Mouse (Mus musculus) thymus, postnatal 4 days (tissue): ENCODE data around the gene Cnn2.

ENCODE experiments used
- DNase-seq: peaks from one replicate; pipeline ENCODE4 v3.0.0; 2021

Gene Cnn2

GRCm38 (mm10) chr10:79970415-79971182 is 17.8 kb upstream of the Cnn2 start, which contains the start of gene Grin3b:
Grin3b (plus strand) TSS chr10:79970715.
- DNase-seq: no peak

- DNase-seq: no peak
These were observed 17.2 kb upstream of the Cnn2 start for GRCm38 (mm10) chr10:79971183-79971497.

DNA sequence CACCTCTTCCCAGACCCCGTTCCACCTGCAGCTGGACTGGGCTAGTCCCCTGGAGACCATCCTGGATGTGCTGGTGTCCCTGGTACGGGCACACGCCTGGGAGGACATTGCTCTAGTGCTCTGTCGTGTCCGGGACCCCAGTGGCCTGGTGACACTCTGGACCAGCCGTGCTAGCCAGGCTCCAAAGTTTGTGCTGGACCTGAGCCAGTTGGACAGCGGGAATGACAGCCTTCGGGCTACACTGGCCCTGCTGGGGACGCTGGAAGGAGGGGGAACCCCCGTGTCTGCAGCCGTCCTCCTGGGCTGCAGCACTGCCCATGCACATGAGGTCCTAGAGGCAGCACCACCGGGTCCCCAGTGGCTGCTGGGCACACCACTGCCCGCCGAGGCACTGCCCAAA is 15.6 kb upstream of the Cnn2 start:
- no peak for DNase-seq

DNA sequence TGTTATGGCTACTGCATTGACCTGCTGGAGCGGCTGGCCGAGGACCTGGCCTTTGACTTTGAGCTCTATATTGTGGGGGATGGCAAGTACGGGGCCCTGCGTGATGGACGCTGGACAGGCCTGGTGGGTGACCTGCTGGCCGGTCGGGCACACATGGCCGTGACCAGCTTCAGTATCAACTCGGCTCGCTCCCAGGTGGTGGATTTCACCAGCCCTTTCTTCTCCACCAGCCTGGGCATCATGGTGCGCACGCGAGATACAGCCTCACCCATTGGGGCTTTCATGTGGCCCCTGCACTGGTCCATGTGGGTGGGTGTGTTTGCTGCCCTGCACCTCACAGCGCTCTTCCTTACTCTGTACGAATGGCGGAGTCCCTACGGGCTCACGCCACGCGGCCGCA is 14.3 kb upstream of the Cnn2 start:
- no peak for DNase-seq

DNA sequence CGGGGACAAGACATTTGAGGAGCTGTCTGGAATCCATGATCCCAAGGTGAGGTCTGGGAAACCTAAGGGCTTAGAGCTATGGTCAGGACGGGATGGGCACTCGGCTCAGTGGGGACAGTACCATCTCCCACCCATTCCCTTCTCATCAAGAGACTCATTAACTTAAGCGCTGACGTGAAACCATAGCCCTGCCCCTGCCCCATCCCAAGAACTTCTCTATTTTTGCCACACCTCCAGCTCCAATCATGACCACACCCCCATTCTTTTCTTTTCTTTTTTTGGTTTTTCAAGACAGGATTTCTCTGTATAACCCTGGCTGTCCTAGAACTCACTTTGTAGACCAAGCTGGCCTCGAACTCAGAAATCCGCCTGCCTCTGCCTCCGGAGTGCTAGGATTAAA is 13.7 kb upstream of the Cnn2 start:
- no peak for DNase-seq

DNA sequence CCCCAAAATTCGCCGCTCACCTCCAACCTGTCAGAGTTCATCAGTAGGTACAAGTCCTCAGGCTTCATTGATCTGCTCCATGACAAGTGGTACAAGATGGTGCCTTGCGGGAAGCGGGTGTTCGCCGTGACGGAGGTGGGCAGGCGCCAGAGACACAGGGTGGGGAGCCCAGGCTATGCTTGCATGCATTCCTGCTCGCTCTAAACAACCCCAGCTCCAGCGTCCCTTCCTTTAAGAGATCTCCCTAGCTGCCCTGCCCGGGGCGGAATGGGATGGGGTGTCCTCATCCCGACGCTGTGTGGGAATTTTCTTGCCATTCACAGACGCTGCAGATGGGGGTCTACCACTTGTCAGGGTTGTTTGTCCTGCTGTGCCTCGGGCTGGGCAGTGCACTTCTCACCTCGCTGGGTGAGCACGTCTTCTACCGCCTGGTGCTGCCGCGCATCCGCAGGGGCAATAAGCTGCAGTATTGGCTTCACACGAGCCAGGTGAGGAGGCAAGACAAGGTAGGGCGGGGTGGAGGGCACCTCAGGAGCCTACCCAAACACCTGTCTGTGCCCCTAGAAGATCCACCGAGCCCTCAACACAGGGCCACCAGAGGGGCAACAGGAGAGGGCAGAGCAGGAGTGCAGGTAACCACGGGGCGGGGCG is 12.2 kb upstream of the Cnn2 start:
- no peak for DNase-seq

GRCm38 (mm10) chr10:79976722-79977107 is 11.7 kb upstream of the Cnn2 start:
- no peak for DNase-seq

- no peak for DNase-seq
These were observed 11.1 kb upstream of the Cnn2 start for GRCm38 (mm10) chr10:79977324-79977723.

DNA sequence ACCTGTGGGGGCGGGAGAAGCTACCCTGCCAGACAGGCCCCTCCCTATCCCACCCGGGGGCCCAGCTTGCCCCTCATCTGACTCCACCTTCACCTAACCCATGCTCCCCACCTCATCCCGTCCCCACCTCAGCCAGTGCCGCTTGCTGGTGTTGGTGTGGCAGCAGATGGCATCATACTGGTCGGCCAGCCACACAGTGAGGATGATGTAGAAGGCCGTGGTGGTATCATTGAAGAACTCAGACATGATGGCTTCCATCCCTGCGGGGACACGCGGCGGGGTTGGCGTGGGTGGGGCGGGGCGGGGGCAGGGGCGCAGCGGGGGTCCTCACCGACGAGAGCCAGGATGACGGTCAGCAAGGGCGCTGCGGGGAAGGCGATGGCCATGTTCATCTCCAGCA is 10.3 kb upstream of the Cnn2 start:
- DNase-seq: no peak

GRCm38 (mm10) chr10:79979401-79980155 is 8.8 kb upstream of the Cnn2 start:
- peak; percentile 16 for DNase-seq

DNA sequence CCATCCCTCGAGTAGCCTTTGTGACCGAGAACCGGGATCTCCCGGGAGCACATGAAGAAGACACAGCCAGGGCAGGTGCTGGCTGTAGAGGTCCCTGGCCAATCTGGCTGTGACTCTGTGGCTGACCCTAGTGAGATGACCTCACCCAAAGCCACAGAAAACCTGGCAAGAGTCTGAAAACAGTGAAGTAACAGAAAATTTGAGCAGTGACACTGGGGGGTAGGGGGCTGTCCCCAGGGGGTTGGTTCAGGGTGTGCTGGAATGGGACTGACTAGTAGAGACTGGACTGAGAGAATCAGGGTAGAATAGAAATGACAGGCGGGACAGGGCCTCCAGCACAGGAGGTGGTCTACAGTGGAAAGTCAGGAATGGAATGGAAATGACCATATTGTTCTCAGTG is 5.2 kb upstream of the Cnn2 start:
- DNase-seq: no peak

GRCm38 (mm10) chr10:79983670-79984069 is 4.7 kb upstream of the Cnn2 start:
- DNase-seq: peak; percentile 86

DNA sequence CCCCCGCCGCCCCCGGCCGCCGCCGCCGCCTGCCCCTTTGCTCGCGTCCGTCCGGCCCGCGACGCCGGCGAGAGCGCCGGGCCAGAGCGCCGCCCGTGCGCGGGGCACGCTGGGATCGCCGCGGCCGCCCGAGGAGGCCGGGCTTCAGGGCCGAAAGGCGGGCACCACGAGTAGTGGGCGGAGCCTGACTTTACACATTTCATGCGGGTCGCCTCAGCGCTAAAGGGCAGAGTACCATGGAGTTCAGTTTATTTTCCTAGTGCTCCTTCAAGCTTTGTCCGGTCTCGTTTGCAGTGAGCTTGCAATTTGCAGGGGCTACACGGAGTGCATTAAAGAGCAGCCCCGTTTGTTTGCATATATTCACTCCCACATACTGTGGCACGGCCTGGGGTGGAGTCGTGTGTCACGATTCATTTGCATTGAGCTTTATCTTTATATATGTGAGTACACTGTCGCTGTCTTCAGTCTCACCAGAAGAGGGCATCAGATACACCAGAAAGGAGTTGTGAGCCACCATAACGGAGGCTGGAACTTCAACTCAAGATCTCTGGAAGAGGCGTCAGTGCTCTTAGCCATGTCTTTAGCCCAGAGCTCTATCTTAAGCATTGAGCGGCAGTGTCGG is 4.1 kb upstream of the Cnn2 start, which contains the start of gene Tmem259:
Tmem259 (minus strand) TSS at position 136 of the 622 bp plus-strand sequence.
- DNase-seq: peak; percentile 91

DNA sequence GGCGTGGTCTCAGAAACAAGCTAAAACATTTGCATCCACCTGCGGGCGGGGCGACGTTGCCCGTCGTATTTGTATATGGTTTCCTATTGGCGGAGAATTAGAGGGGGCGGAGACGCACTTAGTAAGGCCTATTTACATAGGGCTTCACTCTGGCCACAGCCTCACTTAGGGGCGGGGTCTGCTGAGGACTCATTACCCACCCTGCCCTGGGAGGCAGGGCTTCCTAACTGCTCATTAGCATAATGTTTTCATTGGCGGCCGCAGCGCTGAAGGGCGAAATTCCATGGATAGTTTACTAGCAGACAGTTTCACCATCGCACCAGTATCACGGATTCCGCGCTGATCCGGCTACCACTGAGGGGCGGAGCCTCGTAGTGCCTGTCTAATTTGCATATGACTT is 3.5 kb upstream of the Cnn2 start:
- peak; percentile 94 for DNase-seq

DNA sequence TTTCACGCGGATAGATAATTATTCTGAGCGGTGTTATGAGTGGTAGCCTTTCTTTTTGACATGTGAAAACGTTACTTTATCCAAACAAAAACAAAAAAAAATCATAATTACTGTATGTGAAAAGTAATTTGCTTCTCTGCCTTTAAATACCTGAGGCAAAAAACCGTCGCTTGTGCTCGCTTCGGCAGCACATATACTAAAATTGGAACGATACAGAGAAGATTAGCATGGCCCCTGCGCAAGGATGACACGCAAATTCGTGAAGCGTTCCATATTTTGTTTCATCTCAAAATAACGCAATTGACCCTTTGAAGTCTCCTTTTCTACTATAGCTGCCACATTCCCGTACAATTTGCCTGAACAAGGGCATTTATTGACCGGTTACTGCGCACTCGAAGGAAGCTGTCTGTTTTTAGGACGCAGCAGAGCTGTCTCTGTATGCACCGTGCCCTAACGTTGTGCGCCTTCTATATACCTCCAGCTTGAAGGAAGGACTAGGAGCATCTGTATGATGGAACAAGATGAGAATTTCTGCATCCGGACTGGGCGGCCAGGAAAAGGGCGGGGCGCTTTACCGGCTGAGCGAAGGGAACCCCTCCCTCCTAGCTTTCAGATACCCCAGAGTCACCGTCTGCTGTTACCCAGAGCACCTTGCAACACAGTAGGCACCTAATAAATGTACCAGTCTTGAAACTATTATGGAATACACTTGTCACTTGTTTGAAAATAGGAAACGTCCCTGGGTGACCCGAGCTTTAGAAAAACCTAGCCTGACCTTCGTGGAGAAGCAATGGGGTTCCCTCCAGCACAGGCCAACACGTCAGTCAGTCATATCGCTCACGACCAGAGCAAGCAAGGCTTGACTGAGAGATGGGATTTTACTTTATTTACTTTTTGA is 2.8 kb upstream of the Cnn2 start:
- peak; percentile 81 for DNase-seq

DNA sequence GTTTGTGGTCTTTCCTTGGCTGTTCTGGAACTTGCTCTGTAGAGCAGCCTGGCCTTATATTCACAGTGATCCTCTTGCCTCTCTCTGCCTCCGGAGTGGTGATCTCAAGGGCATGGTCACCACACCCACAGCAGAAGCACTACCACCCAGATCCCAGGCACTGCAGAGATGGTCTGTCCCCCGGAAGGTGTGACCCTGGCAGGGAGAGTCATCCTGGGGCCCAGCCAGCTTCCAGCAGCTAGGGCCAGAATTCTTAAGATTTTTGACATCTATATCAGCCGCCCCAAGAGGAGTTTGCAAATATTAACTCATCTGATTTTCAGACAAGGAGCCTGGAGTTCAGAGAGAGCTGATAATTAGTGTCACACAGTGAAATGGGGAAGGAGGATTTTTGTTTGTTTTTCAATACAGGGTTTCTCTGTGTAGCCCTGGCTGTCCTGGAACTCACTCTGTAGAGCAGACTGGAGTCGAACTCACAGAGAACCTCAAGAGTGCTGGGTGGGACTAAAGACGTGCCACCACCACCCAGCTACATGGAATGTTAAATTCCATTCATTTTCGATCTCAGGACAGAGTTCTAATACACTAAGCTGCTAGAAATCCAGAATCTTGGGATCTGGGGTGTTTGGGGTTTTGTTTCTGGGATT is 2.0 kb upstream of the Cnn2 start:
- no peak for DNase-seq

GRCm38 (mm10) chr10:79986963-79987362 is 1.4 kb upstream of the Cnn2 start:
- peak; percentile 97 for DNase-seq

DNA sequence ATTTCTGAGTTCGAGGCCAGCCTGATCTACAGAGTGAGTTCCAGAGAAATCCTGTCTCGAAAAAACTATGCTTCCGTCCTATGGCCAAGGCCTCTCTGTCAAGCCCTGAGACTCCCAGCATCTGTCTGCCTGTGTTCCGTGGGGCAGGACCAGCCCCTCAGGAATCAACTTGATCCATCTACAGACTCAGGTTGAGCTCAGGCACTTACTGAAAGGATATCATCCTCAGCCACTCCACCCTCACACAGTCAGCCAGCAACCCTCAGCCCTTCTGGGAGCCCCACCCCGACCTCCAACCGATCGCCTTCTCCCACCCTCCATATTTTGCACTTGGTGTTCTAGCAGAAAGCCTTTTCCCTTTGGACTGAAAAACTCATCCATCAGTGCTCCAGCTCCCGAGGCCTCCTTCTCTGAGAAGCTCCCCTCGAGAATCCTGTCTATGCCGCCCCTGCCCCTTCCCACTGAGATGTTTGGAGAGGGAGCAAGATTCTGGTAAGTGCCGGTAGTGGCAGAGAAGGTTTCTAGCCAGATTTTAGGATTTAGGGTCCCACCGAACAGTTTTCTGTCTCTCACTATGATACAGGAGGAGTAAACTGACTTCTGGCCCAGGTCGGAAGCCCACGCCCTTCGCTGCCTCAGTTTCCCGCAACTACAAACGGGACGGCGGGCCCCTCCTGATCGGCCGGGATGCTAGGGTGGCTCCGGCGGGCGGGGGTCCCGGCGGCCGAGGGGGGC is 446 bp upstream of the Cnn2 start:
- no peak for DNase-seq

GRCm38 (mm10) chr10:79989272-79989786 is 945 bp downstream of the Cnn2 start:
- no peak for DNase-seq

- DNase-seq: no peak
These were observed 1.5 kb downstream of the Cnn2 start for GRCm38 (mm10) chr10:79989870-79990269.

DNA sequence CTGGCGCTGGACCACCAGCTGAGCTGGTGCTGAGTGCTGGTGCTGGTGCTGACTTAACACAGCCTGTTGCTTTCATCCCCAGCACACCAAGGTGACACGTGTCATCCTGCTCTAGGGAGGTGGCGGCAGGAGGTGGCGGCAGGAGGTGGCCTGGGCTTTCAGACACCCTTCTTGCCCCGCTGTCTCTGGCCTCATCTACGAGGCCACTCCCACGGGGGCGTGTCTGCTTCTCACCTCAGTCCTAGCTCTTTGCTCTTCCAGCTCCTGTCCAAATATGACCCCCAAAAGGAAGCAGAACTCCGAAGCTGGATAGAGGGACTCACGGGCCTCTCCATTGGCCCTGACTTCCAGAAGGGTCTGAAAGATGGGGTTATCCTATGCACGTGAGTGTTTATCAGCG is 2.7 kb downstream of the Cnn2 start:
- DNase-seq: no peak
